ENCODE assay signal across 8 mouse cellular contexts in genomic region chr16:4541501-4542198, GRCm38 (mm10). TPM values are rescaled to one million over a fixed set of nuclear protein-coding genes. Genes with fewer than 3 reads are reported as not detected.
DNase-seq lines count a peak whose midpoint lies in the region; ATAC-seq lines count a peak whose summit lies in the region.

Gene Srl (minus strand): TSS chr16:4541816.

- DNase-seq in CD4-positive, CD25-positive, alpha-beta regulatory T cell, adult 2 months (ENCODE audit: low read depth, low spot score), result peak; percentile 95
- DNase-seq in fat pad, adult 2 months (ENCODE audit: extremely low read depth, low read depth, low spot score), result peak; percentile 89
- DNase-seq in kidney, postnatal 10 days, result peak; percentile 100
- peak; percentile 83 to 89 for DNase-seq in natural killer cell, adult 2 months (ENCODE audit: low spot score in 2 of 2)

- H3K4me1 ChIP-seq in brown adipose tissue, adult 24 weeks (ENCODE audit: control insufficient read depth, insufficient read depth, insufficient read length, low read length), result peaks cover 7% of the 10 kb centered on the region; the same call in 1 of the 2 replicates
- H3K4me1 ChIP-seq in heart, embryonic 13.5 days, result peaks cover 28% of the 10 kb centered on the region
- peaks cover 25% of the 10 kb centered on the region for H3K4me1 ChIP-seq in liver, embryonic 12.5 days
- H3K4me1 ChIP-seq in stomach, embryonic 15.5 days, result no peaks in the 10 kb centered on the region

- ATAC-seq in heart, embryonic 13.5 days (ENCODE audit: extremely low read depth, insufficient number of reproducible peaks, low FRiP score, low TSS enrichment), result peak; percentile 98
- peak; percentile 94 for ATAC-seq in liver, embryonic 12.5 days
- ATAC-seq in stomach, embryonic 15.5 days (ENCODE audit: insufficient read depth, low FRiP score, low read depth), result peak; percentile 97

- H3K4me2 ChIP-seq in heart, embryonic 13.5 days, result peak within 1 kb of the TSS; percentile 72
- peak within 1 kb of the TSS; percentile 79 for H3K4me2 ChIP-seq in liver, embryonic 12.5 days
- H3K4me2 ChIP-seq in stomach, embryonic 15.5 days, result peak within 1 kb of the TSS; percentile 56

- WGBS in heart, embryonic 13.5 days, result under 1% methylated on average over 43 of the region's 43 CpGs
- 1% methylated on average over 43 of the region's 43 CpGs for WGBS in liver, embryonic 12.5 days (ENCODE audit: insufficient replicate concordance)
- WGBS in stomach, embryonic 15.5 days, result under 1% methylated on average over 43 of the region's 43 CpGs

- peak within 1 kb of the TSS; percentile 82 for H3K9ac ChIP-seq in heart, embryonic 13.5 days
- peak within 1 kb of the TSS; percentile 66 for H3K9ac ChIP-seq in liver, embryonic 12.5 days
- H3K9ac ChIP-seq in stomach, embryonic 15.5 days, result no peak within 1 kb of the TSS

- H3K27ac ChIP-seq in brown adipose tissue, adult 24 weeks (replicated peaks; ENCODE audit: low read depth, low read length), result peak within 1 kb of the TSS; percentile 65
- H3K27ac ChIP-seq in heart, embryonic 13.5 days (replicated peaks), result peak within 1 kb of the TSS; percentile 51
- peak within 1 kb of the TSS; percentile 74 for H3K27ac ChIP-seq in liver, embryonic 12.5 days
- peak within 1 kb of the TSS; percentile 28 for H3K27ac ChIP-seq in stomach, embryonic 15.5 days

- peak within 1 kb of the TSS; percentile 65 for H3K4me3 ChIP-seq in brown adipose tissue, adult 24 weeks (ENCODE audit: insufficient read depth, low read depth, low read length)
- peak within 1 kb of the TSS; percentile 59 for H3K4me3 ChIP-seq in heart, embryonic 13.5 days
- peak within 1 kb of the TSS; percentile 58 for H3K4me3 ChIP-seq in liver, embryonic 12.5 days
- peak within 1 kb of the TSS; percentile 48 for H3K4me3 ChIP-seq in stomach, embryonic 15.5 days (replicated peaks)

- no peaks in the 10 kb centered on the region for H3K9me3 ChIP-seq in heart, embryonic 13.5 days
- no peaks in the 10 kb centered on the region for H3K9me3 ChIP-seq in liver, embryonic 12.5 days (replicated peaks)
- no peaks in the 10 kb centered on the region for H3K9me3 ChIP-seq in stomach, embryonic 15.5 days

- peaks cover 22% of the 10 kb centered on the region for H3K36me3 ChIP-seq in heart, embryonic 13.5 days
- H3K36me3 ChIP-seq in liver, embryonic 12.5 days, result peaks cover 24% of the 10 kb centered on the region
- H3K36me3 ChIP-seq in stomach, embryonic 15.5 days, result peaks cover 7% of the 10 kb centered on the region; the same call in 1 of the 2 replicates

- no peaks in the 10 kb centered on the region for H3K27me3 ChIP-seq in heart, embryonic 13.5 days (replicated peaks)
- H3K27me3 ChIP-seq in liver, embryonic 12.5 days (replicated peaks), result no peaks in the 10 kb centered on the region
- no peaks in the 10 kb centered on the region for H3K27me3 ChIP-seq in stomach, embryonic 15.5 days (replicated peaks)

RNA-seq across cellular contexts. Expression of gene Srl, which starts in this region (rescaled TPM):
- polyA plus RNA-seq in brown adipose tissue, adult 24 weeks (2012; ENCODE audit: insufficient read depth, insufficient read length, missing spikeins), result 17.3 and 26.8 TPM in 2 replicates
- polyA plus RNA-seq in heart, embryonic 13.5 days (2015; fragmentation: Nextera tagmentation; extraction: Ambion mirVana), result 177 and 181 TPM in 2 replicates
- polyA plus RNA-seq in liver, embryonic 12.5 days (2016; fragmentation: Nextera tagmentation; extraction: Ambion mirVana), result 5.1 and 5.6 TPM in 2 replicates
- 9.3 and 13.7 TPM in 2 replicates for polyA plus RNA-seq in stomach, embryonic 15.5 days (2015; fragmentation: Nextera tagmentation; extraction: Ambion mirVana)

Comparison
In these comparisons a context has a peak if more than half of its experiments do, and no peak if none do; other contexts are left out.
1. Peak in every context shown above with its lines: DNase-seq, ATAC-seq, H3K4me3 ChIP-seq and H3K27ac ChIP-seq.